Mouse (Mus musculus): Measurements from ENCODE around the gene Zdhhc17.

GRCm38 (mm10) chr10:110991307-110992046 is 18.5 kb downstream of the Zdhhc17 start:
- no peak for TF ChIP-seq GATA1 (IDR thresholded peaks at IDR 0.05; ENCODE audit: low read length)
- TF ChIP-seq TAL1 (IDR thresholded peaks at IDR 0.05; ENCODE audit: low read length), result no peak
